Mouse (Mus musculus) spleen, postnatal 0 days (tissue): ENCODE results near the gene Klhl8. TPM values are rescaled to one million over a fixed set of nuclear protein-coding genes. Genes with fewer than 3 reads are reported as not detected.

ENCODE experiments used
- polyA plus RNA-seq: library from polyadenylated mRNA; unstranded; fragments of >200 nt; fragmentation: Nextera tagmentation; extraction: Ambion mirVana; gene quantifications from 2 replicates; pipeline ENCODE4 v1.2.1, GENCODE M21; 2015

Klhl8 gene
- polyA plus RNA-seq = 2.1 and 2.8 TPM in 2 replicates

DNA sequence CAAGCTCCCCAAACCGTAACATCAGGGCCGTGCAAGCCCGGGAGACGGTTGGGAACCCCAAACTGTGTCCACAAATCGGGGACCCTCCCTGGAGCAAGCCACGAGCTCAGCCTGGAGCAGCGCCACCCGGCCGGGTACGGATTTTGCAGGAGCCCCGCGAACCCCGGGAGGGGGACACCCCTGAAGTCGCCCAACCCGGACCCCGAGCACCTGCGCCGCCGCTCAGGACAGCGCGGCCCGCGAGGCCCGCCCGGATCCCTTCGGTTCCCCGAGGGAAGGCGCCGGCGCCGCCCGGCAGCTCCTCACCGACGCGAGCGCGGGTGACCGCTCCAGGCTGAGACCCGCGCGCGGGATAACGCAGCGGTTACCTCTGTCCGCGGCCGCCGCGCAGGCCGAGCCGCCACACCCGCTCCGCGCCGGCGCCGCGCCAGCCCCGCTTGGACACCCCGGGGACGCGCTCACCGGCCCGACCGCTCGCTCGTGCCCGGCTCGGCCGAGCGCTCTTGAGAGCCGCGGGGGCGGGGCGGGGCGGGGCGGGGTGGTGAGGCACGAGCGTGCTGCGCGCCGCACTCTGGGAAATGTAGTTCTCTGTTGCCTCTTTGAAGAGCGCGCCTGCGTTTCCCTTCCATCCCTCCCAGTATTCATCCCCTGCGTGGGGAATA is at the start of gene Klhl8:
Klhl8 (minus strand) TSS at position 512 of the 662 bp plus-strand sequence.

Other genes with a start within 250 kb of the Klhl8 start
- gene Aff1, start 218.9 kb downstream of the Klhl8 start, polyA plus RNA-seq = 8.6 and 9.4 TPM in 2 replicates
- 0.19 and 0.42 TPM in 2 replicates for gene Hsd17b13, start 66.2 kb upstream of the Klhl8 start, polyA plus RNA-seq
- gene Hsd17b11, start 110.7 kb upstream of the Klhl8 start, polyA plus RNA-seq = 7.1 and 8.3 TPM in 2 replicates
- gene Nudt9, start 135.0 kb upstream of the Klhl8 start, polyA plus RNA-seq = 84.8 and 98.9 TPM in 2 replicates
- not detected in 2 replicates for gene Gm17660, start 166.3 kb upstream of the Klhl8 start, polyA plus RNA-seq
- gene Sparcl1, start 202.5 kb upstream of the Klhl8 start, polyA plus RNA-seq = 37.6 and 45.1 TPM in 2 replicates